Mouse (Mus musculus) olfactory bulb, adult 2 months (tissue): ENCODE results near the gene Parp9. TPM values are rescaled to one million over a fixed set of nuclear protein-coding genes. Genes with fewer than 3 reads are reported as not detected.
"Not testable (repeated sequence)": the region's sequence is repeated elsewhere in the genome, so short reads cannot be mapped to it uniquely, and the experiment has no call there.

Experiments
- H3K27ac ChIP-seq: fragments of 200-500 bp; 2 replicates; pipeline ENCODE4 v1.5.1; 2012; ENCODE audit warnings: low read depth, low read length; ENCODE audit not compliant: insufficient read depth
- H3K4me1 ChIP-seq: fragments of 200-500 bp; 2 replicates; pipeline ENCODE4 v1.6.1; 2012; ENCODE audit warnings: low read length; ENCODE audit not compliant: control insufficient read depth, insufficient read depth
- H3K4me3 ChIP-seq: fragments of 200-500 bp; 2 replicates; pipeline ENCODE4 v1.5.1; 2012; ENCODE audit warnings: mild to moderate bottlenecking, low read depth, low read length, moderate library complexity; ENCODE audit not compliant: insufficient read depth
- CTCF ChIP-seq: fragments of 200-500 bp; IDR thresholded peaks from 2 replicates; pipeline ENCODE4 v1.5.1; 2012; ENCODE audit warnings: low read depth, mild to moderate bottlenecking, low read length, moderate library complexity; ENCODE audit not compliant: insufficient read depth
- POLR2A ChIP-seq: fragments of 200-500 bp; IDR thresholded peaks from 2 replicates; pipeline ENCODE4 v1.6.1; 2012; ENCODE audit warnings: mild to moderate bottlenecking, low read depth, low read length, moderate library complexity; ENCODE audit not compliant: insufficient read depth
- WGBS: fragments of 180-500 bp; shearing (Covaris S2); methylation state at CpG from one replicate; pipeline ENCODE4 v1.1.7; 2018; 5-methylcytosine and 5-hydroxymethylcytosine counted together
- polyA plus RNA-seq: library from polyadenylated mRNA; stranded (reverse); fragments of >200 nt; gene quantifications from 2 replicates; pipeline ENCODE4 v1.2.4, GENCODE M21; 2012; ENCODE audit warnings: low replicate concordance; ENCODE audit not compliant: missing spikeins, insufficient read depth, insufficient read length

The Parp9 gene
- not detected in 2 replicates for polyA plus RNA-seq

DNA sequence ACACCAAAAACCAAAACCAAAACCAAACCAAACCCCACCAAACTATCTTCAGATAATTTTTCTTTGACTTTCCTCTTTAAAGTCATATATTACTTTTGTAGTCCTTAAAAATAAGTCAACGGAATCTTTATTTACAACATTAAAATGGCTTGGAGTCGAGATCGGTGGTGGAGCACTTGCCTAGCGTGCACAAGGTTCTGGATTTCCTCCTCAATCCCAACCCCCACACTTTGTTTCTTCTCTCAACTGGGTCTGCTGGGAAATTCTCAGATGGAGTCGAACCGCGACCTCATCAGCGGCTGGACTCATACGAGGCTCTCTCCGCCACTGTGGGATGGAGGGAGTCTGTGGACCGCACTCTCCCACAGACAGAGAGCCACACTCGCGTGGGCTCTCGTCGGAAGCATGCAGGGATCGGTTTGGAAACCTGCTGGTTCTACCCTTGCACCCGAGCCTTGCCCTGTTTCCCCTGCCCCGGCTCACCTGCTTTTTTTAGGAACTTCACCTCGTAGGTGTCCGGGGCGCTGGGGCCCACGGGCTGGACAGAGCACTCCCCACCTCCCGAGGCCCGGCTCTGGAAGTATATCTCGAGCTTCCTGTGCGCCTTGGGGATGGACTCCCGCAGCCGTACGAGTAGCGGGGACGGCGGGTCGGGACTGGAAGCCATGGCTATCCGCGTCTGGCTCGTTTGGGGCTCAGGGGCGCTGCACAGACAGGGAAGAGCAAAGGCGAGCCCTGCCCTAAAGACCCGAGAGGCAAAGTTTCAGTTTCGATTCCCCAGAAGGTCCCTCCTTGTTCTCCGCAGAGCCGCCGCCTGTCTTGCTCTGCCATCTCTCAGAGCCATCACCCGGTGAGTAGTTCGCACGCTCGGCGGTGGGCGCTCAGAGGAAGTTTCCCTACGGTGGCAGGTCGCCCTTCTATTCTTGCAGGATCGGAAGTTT, at the start of gene Parp9, which contains the start of gene Dtx3l:
Gene Parp9 (plus strand): TSS at position 260 of the 941 bp plus-strand sequence.
Gene Dtx3l (minus strand): TSS at position 941 of the 941 bp plus-strand sequence.
- no peaks in the 10 kb centered on the region for H3K4me1 ChIP-seq
- WGBS, result 2% methylated on average over 52 of the region's 52 CpGs
- H3K4me3 ChIP-seq, result peak within 1 kb of the TSS; percentile 66
- TF ChIP-seq CTCF (peak; percentile 21; the same call in 1 of the 2 replicates), POLR2A (0 out of 2 replicates have a peak, but pooled peaks have one; percentile 8)
- no peak within 1 kb of the TSS for H3K27ac ChIP-seq

DNA sequence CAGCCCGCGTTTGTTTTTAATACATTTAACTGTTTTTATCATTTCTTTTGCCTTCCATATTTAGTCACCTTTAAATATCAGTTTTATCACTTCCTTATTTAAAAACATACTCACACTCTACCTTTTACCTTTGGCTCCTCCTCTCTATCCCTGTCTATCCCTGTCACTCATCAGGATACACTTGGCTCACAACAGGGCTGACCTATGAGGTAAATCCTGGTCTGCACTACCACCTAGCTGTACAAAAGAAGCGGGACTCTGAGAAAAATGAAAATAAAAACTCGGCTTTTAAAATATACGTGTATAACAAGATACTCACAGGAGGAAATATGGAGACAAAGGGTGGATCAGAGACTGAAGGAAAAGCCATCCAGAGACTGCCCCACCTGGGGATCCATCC, 49.4 kb upstream of the Parp9 start:
- H3K4me1 ChIP-seq, result no peaks in the 10 kb centered on the region
- H3K27ac ChIP-seq, result no peak overlapping the region
- 94% methylated on average over 5 of the region's 5 CpGs for WGBS
- no peak overlapping the region for H3K4me3 ChIP-seq
- TF ChIP-seq CTCF (no peak), POLR2A (no peak)

DNA sequence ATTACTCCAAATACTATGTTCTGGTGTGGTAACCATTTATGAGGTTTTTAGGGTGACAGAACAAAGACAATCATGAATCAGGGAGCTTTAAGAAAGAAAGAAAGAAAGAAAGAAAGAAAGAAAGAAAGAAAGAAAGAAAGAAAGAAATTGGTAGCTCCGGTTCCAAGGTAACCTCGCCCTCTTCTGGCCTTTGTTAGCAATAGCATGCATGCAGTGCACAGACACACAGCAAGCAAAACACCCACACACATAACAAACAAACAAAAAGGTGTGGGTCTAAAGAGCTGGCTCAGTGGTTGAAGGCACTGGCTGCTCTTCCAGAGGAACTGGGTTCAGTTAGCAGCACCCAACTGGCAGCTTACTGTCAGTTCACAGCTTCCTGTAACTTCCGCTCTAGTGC, 47.6 kb upstream of the Parp9 start:
- Histone ChIP-seq H3K4me1 (no peaks in the 10 kb centered on the region), H3K27ac (no peak overlapping the region), H3K4me3 (no peak overlapping the region)
- TF ChIP-seq CTCF (no peak), POLR2A (no peak)
- WGBS, result 64% methylated on average over 3 of the region's 3 CpGs

DNA sequence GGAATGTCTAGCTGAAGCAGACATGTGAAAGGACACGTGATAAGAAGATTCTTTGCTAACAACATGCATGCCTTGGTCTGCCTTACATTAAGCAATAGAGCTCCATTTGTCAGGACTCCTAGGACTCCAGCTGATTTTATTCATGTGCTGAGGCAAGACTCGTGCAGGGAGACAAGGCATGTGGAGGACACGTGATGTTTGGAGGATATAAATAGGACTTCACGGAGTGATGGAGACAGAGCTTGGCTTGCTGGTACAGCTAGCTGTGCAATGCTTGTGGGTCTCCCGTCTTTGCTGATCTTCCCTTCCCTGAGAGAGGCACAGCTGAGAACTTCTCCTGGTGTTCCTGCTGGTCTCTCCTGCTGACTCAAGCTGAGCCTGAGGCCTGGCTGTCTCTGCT, 46.7 kb upstream of the Parp9 start:
- H3K4me3 ChIP-seq, H3K4me1 ChIP-seq, H3K27ac ChIP-seq: not testable (repeated sequence)
- WGBS, result 45% methylated on average over 5 of the region's 5 CpGs

DNA sequence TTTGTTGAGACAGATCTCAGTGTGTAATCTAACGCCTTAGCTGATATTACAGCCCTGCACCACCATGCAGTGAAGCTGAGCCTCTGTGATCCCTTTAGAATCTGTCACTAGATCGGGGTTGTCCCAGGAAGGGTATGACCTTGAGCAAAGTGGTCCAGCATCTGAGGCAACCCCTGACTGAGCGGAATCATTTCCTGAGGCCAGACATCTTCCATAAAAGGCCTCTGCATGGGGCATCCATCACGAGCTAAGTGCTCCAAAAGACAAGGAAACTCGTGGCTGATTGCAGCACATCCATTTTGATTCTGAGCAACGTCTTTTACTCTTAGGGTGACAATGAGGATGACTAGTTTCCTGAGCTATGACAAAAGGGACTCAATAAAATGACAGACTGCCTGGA, 43.3 kb upstream of the Parp9 start:
- Histone ChIP-seq H3K4me3 (no peak overlapping the region), H3K4me1 (no peaks in the 10 kb centered on the region), H3K27ac (no peak overlapping the region)
- 79% methylated on average over 6 of the region's 6 CpGs for WGBS
- no peak for TF ChIP-seq CTCF
- no peak for TF ChIP-seq POLR2A

DNA sequence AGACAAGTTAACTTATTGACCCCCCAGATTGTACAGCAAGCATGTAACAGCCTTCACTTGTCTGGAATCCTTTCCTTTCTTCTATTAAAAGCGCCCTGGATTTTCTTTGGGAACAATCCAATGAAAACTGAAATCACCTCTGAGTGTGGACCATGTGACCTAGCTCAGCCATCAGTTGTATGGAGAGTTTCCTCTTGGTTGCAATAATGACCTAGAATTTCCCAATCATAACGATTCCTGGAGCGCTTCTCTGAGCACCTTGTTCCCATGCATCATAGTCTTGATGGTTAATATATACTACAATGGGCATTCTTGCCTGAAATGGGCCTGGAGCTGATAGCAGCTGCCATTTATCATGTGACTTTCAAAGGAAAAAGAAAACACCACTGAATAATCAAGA, 37.7 kb upstream of the Parp9 start:
- whole genome bisulfite sequencing, result 87% methylated on average over 3 of the region's 3 CpGs
- H3K4me3 ChIP-seq, result no peak overlapping the region
- no peak overlapping the region for H3K27ac ChIP-seq
- no peaks in the 10 kb centered on the region for H3K4me1 ChIP-seq
- TF ChIP-seq CTCF (no peak), POLR2A (no peak)

DNA sequence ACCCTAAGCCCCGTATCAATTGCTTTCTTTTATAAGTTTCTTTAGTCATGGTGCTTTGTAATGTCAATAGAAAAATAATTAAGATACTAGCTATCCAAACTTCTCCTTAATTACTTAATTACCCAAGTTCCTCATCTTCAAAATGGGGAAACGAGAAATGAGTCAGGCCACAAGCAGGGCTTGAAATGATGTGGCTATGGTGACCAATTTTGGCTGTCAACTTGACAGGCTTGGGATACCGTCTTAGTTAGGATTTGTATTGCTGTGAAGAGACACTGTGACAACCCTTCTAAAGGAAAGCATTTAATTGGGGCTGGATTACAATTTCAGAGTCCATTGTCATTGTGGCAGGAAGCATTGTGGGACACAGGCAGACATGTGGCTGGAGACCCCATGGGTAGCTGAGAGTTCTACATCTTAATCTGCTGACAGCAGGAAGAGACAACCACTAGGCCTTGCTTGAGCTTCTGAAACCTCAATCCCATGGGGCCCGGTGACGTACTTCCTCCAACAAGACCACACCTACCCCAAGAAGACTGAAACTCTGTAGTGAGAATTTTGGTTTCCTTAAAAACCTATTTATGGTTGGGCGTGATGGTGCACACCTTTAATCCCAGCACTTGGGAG, 35.1 kb upstream of the Parp9 start:
- WGBS, result 79% methylated on average over 6 of the region's 6 CpGs

DNA sequence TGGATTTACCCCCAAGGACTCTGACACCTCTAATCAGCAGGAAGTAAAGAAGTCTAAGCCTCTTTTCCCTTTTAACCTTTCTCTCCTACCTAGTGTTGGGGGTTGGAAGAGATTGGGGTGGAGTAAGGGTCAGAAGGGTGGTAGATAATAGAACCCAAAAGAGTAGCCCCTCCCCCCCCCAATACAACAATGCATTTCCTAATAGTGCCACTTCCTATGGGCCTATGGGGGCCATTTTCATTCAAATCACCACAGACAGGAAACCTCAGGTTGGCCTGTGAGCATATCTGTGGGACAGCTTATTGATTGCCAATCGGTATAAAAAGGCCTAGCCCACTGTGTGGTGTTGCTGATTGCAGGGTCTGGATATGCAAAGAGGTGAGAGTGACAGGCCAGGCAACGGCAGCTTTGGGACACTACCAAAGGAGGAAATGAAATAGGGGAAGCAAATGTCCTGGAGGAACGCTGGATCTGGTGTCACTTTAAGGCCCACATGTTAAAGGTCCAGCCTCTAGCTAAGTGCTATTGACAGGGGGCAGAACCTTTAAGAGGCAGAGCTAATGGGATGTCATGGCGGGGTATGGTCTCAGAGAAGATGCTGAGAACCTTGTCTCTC, 34.0 kb upstream of the Parp9 start:
- H3K4me3 ChIP-seq, result no peak overlapping the region
- 79% methylated on average over 4 of the region's 4 CpGs for WGBS
- no peaks in the 10 kb centered on the region for H3K4me1 ChIP-seq
- TF ChIP-seq POLR2A, result no peak
- no peak for TF ChIP-seq CTCF
- H3K27ac ChIP-seq, result no peak overlapping the region

More for the DNA sequence above, 35.1 kb upstream of the Parp9 start:
- TF ChIP-seq POLR2A, result no peak
- no peak for TF ChIP-seq CTCF
- Histone ChIP-seq H3K4me1 (no peaks in the 10 kb centered on the region), H3K4me3 (no peak overlapping the region), H3K27ac (no peak overlapping the region)

DNA sequence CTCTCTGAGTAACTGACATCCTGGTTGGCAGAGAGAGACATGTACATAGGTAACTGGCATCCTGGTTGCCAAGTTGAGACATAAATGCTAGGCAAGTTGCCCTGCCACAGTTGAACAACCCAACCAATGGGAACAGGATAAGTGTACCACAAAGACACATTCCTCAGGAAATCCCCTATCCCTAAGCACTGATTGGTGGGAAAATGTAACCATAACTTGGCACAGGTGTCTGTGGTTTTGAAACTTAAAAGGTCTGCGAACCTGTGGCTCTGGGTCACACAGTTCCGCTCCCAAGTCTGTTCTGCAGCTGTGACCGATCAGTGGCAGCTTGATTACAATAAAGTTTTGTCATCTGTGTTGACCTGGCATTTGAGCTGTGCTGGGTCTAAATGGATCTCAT, 32.9 kb upstream of the Parp9 start:
- no peak overlapping the region for H3K27ac ChIP-seq
- no peak for TF ChIP-seq POLR2A
- no peak for TF ChIP-seq CTCF
- H3K4me1 ChIP-seq, result no peaks in the 10 kb centered on the region
- WGBS, result 94% methylated on average over 3 of the region's 3 CpGs
- no peak overlapping the region for H3K4me3 ChIP-seq
